Mouse (Mus musculus): Measurements from ENCODE around the gene Inhbc. TPM values are rescaled to one million over a fixed set of nuclear protein-coding genes. Genes with fewer than 3 reads are reported as not detected.
A peak's percentile ranks its signal among the peaks of the same experiment; 100 is the strongest.

Gene Inhbc
- polyA plus RNA-seq, 1 experiment from 2014 or later, result not detected

DNA sequence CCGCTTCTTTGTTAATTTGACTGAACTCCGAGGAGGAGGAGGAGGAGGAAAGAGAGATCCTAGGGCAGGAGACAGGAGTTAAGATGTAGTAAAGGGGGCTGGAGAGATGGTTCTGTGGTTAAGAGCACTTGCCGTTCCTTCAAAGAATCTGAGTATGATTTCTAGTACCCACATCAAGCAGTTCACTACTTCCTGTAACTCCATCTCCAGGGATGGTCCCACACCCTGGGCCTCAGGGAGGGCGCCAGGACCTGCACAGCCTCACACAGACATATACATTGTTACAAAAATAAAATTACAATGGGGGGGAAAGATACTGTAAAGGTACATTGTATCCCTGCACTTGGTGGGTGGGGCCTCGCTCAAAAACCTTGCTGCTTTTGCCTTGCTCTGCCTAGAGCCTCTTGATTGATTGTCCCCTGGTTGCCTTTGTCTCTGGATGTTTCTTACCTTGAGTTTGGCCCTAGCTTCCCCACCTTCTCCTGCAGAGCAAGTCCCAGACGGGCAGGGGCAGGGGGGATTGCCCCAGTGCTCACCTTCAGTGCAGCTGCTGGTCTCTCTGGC, 32.6 kb downstream of the Inhbc start:
- no peak overlapping the region for H3K27ac ChIP-seq (replicated peaks)
- H3K4me2 ChIP-seq, result no peak overlapping the region
- H3K36me3 ChIP-seq, result no peaks in the 10 kb centered on the region
- H3K9ac ChIP-seq (replicated peaks), result no peak overlapping the region
- H3K4me1 ChIP-seq, result peaks cover 38% of the 10 kb centered on the region
- H3K27me3 ChIP-seq (replicated peaks), result peaks cover 32% of the 10 kb centered on the region
- H3K9me3 ChIP-seq (replicated peaks), result no peaks in the 10 kb centered on the region
- no peak for ATAC-seq (ENCODE audit: low FRiP score)
- WGBS, result 87% methylated on average over 6 of the region's 6 CpGs
- no peak overlapping the region for H3K4me3 ChIP-seq (replicated peaks)

DNA sequence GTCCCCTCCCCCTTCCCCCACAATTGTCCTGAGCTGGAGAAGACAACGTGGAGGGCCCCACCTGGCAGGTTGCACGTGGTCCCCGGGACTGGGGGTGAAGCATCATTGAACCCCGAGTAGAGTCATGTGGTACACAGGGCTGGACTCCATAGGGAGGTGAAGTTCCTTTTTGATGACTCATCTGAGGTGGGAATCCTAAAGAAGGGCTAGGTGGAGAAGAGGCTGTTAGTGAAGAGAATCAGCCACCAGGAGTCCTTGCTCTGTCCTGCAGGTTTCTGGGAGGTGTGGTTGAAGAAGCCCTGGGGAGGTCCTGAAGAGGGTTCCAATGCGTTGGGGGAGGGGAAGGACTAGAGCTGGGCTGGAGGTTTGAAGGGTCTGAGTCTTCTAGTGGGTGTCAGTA, 33.3 kb downstream of the Inhbc start:
- Histone ChIP-seq H3K9me3 (replicated peaks) (no peaks in the 10 kb centered on the region), H3K4me2 (no peak overlapping the region), H3K4me1 (peaks cover 31% of the 10 kb centered on the region), H3K9ac (replicated peaks) (no peak overlapping the region), H3K27me3 (replicated peaks) (peaks cover 25% of the 10 kb centered on the region), H3K36me3 (no peaks in the 10 kb centered on the region), H3K4me3 (replicated peaks) (no peak overlapping the region), H3K27ac (replicated peaks) (no peak overlapping the region)
- no peak for ATAC-seq (ENCODE audit: low FRiP score)
- 75% methylated on average over 5 of the region's 5 CpGs for WGBS

DNA sequence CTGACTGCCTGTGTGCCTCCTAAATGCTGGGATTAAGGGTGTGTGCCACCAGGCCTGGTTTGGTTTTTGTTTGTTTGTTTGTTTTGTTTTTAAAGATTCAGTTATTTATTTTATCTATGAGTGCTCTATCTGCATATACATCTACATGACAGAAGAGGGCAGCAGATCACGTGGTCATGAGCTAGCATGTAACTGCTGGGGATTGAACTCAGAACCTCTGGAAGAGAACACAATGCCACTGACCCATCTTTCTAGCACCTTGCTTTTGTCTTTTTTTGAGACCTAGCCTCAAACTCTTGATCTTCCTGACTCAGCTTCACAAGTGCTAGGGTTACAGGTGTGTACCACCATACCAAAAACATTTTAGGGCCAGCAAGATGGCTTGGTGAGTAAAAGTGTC, 35.0 kb downstream of the Inhbc start:
- no peak overlapping the region for H3K4me2 ChIP-seq
- H3K9ac ChIP-seq (replicated peaks), result no peak overlapping the region
- peaks cover 17% of the 10 kb centered on the region for H3K4me1 ChIP-seq
- no peak for ATAC-seq (ENCODE audit: low FRiP score)
- H3K36me3 ChIP-seq, result no peaks in the 10 kb centered on the region
- H3K9me3 ChIP-seq (replicated peaks), result no peaks in the 10 kb centered on the region
- peaks cover 9% of the 10 kb centered on the region for H3K27me3 ChIP-seq (replicated peaks)
- no peak overlapping the region for H3K4me3 ChIP-seq (replicated peaks)
- H3K27ac ChIP-seq (replicated peaks), result no peak overlapping the region
- WGBS, result 70% methylated on average over 1 of the region's 1 CpGs

DNA sequence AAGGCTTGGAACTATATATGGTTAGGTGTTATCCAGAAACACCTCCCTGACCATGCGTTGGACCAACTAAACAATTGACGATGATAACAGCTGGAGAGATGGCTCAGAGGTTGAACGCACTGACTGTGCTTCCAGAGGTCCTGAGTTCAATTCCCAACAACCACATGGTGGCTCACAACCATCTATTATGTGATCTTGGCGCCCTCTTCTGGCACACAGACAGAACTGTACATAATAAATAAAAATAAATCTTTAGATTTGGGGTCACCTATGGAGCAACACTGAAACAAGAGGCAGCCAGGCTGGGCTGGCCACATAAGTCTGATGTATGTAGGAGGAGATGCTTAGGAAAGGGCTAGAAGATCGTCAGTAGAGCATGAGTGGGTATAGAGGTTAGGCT, 37.1 kb downstream of the Inhbc start:
- Histone ChIP-seq H3K4me2 (no peak overlapping the region), H3K27me3 (replicated peaks) (peaks cover 14% of the 10 kb centered on the region), H3K27ac (replicated peaks) (no peak overlapping the region), H3K4me3 (replicated peaks) (no peak overlapping the region), H3K9me3 (replicated peaks) (no peaks in the 10 kb centered on the region), H3K36me3 (no peaks in the 10 kb centered on the region), H3K4me1 (no peaks in the 10 kb centered on the region), H3K9ac (replicated peaks) (no peak overlapping the region)
- no peak for ATAC-seq (ENCODE audit: low FRiP score)
- WGBS, result 69% methylated on average over 5 of the region's 5 CpGs

DNA sequence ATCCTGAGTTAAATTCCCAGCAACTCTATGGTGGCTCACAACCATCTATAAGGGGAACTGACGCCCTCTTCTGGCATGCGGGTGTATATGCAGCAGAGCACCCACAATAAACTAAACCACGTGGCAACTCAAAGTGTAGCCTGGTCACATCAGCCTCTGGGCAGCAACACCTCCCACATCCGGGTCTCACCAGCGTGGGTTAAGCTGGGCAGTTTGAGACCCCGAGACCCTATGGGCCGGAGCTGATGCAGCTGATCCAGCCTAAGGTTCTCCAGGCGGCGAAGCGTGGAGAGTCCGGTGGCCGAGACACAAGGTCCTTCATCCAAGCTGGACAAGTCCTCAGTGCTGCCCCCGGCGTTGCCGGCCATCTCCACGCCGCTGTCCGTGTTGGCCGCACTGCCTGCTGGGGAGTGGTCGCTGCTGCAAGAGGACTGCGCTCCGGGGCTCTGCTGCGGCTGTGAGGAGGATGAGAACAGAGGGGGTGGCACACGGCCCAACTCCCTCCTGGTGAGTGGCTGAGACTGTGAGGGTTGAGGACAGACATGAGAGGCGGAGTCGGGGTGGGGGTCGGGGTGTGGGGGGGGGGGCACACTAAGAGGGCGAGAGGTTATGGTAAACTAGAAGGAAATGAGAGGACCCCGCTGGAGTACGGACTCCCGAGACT, 37.9 kb downstream of the Inhbc start:
- Histone ChIP-seq H3K4me2 (peak overlapping the region; percentile 44), H3K9me3 (replicated peaks) (no peaks in the 10 kb centered on the region), H3K36me3 (no peaks in the 10 kb centered on the region), H3K27me3 (replicated peaks) (peaks cover 22% of the 10 kb centered on the region), H3K27ac (replicated peaks) (no peak overlapping the region), H3K9ac (replicated peaks) (no peak overlapping the region), H3K4me3 (replicated peaks) (peak overlapping the region; percentile 19; the same call in 1 of the 2 replicates), H3K4me1 (no peaks in the 10 kb centered on the region)
- WGBS, result 42% methylated on average over 31 of the region's 31 CpGs
- no peak for ATAC-seq (ENCODE audit: low FRiP score)

DNA sequence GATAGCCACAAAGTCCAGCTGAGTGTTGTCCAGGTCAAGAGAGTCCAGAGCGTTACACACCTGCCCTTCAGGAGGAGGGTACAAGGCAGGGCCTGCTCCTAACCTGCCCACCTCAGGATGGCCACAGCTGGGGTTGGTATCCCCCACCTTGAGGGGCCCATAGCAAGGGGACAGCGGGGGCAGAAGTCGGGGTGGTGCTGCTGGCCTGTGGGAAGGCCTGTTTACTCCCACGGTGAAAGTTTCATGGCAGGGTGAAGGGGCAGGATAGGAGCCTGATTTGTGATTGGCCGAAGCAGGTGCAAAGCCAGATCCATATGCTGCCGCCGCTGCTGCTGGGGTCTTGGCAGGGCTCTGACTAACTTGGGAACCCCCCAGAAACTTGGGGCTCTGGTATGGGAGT, 40.0 kb downstream of the Inhbc start:
- 88% methylated on average over 7 of the region's 7 CpGs for WGBS
- Histone ChIP-seq H3K36me3 (no peaks in the 10 kb centered on the region), H3K4me3 (replicated peaks) (no peak overlapping the region), H3K4me2 (no peak overlapping the region), H3K4me1 (peaks cover 15% of the 10 kb centered on the region), H3K27ac (replicated peaks) (no peak overlapping the region), H3K9me3 (replicated peaks) (no peaks in the 10 kb centered on the region), H3K27me3 (replicated peaks) (peaks cover 43% of the 10 kb centered on the region), H3K9ac (replicated peaks) (no peak overlapping the region)
- no peak for ATAC-seq (ENCODE audit: low FRiP score)

DNA sequence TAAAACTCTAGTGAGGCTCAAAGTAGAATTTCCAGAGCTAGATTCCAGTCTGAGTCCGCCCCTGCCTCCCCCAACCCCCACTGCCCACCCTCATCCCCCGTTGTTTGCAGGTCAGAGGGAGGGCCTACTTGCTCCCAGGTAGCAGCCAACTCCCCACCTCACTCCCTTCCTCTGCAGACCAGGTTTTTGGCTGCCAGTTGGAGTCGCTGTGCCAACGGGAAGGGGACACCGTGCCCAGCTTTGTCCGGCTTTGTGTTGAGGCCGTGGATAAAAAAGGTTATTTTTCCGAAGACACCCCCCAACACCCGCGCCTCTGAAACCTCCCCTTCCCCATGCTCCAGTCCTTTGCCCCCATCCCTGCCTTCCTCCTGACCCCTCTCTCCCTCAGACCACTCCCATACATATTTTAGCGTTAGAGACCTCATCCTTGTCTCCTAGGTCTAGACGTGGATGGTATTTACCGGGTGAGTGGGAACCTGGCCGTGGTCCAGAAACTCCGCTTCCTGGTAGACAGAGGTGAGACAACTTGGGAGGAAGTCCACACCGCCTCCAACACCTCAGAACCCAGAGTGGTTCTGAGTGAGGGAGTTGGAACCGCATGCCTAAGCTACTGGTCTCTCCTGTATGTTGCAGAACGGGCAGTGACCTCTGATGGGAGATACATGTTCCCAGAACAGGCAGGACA, 42.6 kb downstream of the Inhbc start:
- Histone ChIP-seq H3K9me3 (replicated peaks) (no peaks in the 10 kb centered on the region), H3K36me3 (no peaks in the 10 kb centered on the region), H3K9ac (replicated peaks) (no peak overlapping the region), H3K4me2 (no peak overlapping the region), H3K27ac (replicated peaks) (no peak overlapping the region), H3K27me3 (replicated peaks) (peaks cover 67% of the 10 kb centered on the region), H3K4me1 (peaks cover 15% of the 10 kb centered on the region), H3K4me3 (replicated peaks) (no peak overlapping the region)
- no peak for ATAC-seq (ENCODE audit: low FRiP score)
- WGBS, result 51% methylated on average over 18 of the region's 18 CpGs

DNA sequence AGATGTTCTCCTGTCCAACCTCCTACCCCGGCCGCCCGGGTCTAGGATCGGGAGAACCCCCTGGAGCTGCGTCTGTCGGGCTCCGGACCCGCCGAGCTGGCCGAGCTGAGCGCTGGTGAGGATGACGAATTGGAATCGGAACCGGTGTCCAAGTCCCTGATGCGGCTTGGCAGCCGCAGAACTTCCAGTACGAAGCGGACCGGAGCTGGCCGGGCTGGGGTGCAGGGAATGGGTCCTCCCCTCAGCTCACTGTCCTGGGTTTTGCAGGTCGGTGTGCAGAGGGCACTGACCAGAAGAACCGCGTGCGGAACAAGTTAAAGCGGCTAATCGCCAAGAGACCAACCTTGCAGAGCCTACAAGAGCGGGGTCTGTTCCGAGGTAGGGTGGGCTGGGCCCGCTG, 43.4 kb downstream of the Inhbc start:
- H3K9ac ChIP-seq (replicated peaks), result no peak overlapping the region; the same call in 1 of the 2 replicates
- H3K4me2 ChIP-seq, result peak overlapping the region; percentile 59
- H3K27me3 ChIP-seq (replicated peaks), result peaks cover 71% of the 10 kb centered on the region
- peak overlapping the region; percentile 37 for H3K4me3 ChIP-seq (replicated peaks)
- 6% methylated on average over 29 of the region's 29 CpGs for WGBS
- H3K36me3 ChIP-seq, result no peaks in the 10 kb centered on the region
- H3K9me3 ChIP-seq (replicated peaks), result no peaks in the 10 kb centered on the region
- no peak overlapping the region for H3K27ac ChIP-seq (replicated peaks)
- peaks cover 15% of the 10 kb centered on the region for H3K4me1 ChIP-seq
- ATAC-seq (ENCODE audit: low FRiP score), result no peak

DNA sequence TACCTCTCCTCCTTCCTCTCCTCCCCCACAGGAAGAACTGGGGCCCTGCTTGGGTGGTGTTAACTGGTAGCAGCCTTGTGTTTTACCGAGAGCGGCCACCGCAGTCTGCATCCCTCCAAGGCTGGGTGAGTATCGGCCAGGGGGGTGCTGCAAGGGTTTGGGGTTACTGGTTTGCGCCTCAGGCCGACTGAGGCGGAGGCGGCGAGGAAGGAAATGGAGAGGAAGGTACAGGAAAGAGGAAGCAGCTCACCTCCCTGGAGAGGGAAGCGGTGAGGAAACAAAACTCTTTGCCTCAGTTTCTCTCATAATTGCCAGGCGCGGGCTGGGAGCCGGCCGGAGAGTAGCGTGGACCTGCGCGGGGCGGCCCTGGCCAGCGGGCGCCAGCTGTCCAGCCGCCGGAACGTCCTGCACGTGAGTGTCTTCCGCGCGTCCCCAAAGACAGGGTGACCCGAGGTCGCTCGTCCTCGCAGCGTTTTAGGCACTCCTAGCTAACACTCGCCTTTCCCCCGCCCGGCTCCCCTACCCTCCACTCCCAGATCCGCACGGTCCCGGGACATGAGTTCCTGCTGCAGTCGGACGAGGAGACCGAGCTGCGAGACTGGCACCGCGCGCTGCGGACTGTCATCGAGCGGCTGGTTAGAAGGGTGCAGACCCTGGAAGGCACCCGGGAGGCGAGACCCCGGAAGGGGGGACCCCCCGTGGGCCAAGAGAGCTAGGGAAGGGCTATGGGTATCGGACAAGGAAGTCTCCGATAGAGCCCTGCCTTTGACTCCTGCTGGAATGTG, 44.0 kb downstream of the Inhbc start:
- peak overlapping the region; percentile 37 for H3K4me3 ChIP-seq (replicated peaks)
- no peak overlapping the region for H3K27ac ChIP-seq (replicated peaks)
- peaks cover 71% of the 10 kb centered on the region for H3K27me3 ChIP-seq (replicated peaks)
- H3K9ac ChIP-seq (replicated peaks), result no peak overlapping the region; the same call in 1 of the 2 replicates
- H3K4me1 ChIP-seq, result peaks cover 15% of the 10 kb centered on the region
- ATAC-seq (ENCODE audit: low FRiP score), result no peak; the same call in 1 of the 2 replicates
- no peaks in the 10 kb centered on the region for H3K9me3 ChIP-seq (replicated peaks)
- under 1% methylated on average over 54 of the region's 54 CpGs for WGBS
- peak overlapping the region; percentile 59 for H3K4me2 ChIP-seq
- no peaks in the 10 kb centered on the region for H3K36me3 ChIP-seq

DNA sequence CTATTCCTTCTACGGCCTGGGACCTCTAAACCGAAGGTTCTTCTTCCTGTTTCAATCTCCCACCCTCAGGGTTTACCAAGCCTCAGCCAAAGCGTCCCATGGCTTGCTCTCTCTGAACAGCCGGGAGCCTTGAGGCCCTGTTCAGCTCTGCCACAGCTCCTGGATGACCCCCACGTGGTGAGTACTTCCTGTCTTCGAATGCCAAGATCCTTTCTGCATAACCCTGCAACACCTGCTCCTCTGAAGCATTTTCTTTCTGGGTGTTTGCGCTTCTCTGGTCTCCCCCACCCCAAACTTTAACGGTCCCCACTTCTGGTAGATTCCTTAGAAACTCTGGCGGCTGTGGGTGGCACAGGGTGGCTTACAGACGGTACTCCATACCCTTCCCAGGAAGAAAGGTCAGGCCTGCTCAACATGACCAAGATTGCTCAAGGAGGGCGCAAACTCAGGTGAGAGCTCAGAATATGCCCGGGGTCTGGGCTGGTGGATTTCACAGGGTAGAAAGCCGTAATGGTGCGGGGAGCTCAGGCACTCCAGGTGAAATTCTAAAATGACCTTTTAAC, 44.7 kb downstream of the Inhbc start:
- Histone ChIP-seq H3K36me3 (no peaks in the 10 kb centered on the region), H3K27me3 (replicated peaks) (peaks cover 71% of the 10 kb centered on the region), H3K4me1 (peaks cover 15% of the 10 kb centered on the region), H3K4me2 (peak overlapping the region; percentile 59), H3K4me3 (replicated peaks) (peak overlapping the region; percentile 37; the same call in 1 of the 2 replicates), H3K9ac (replicated peaks) (no peak overlapping the region), H3K9me3 (replicated peaks) (no peaks in the 10 kb centered on the region), H3K27ac (replicated peaks) (no peak overlapping the region)
- 25% methylated on average over 14 of the region's 14 CpGs for WGBS
- ATAC-seq (ENCODE audit: low FRiP score), result no peak

DNA sequence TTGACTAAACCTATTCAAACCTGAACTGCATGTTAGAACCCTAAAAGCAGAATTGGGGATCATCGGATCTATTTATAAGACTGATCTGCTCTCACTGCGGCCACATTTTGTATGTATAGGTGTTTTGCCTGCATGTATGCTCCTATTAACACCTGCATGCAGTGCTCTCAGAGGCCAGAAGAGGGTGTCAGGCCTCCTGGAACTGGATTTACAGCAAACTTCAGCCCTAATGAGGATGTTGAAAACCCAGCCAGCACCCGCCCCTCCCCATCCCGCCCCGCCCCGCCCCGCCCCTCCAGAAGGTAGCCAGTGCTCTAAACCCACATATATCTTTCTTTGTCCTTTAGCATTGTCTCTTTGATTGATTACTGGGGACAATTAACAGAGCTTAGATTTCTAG, 45.7 kb downstream of the Inhbc start:
- H3K4me1 ChIP-seq, result peaks cover 15% of the 10 kb centered on the region
- H3K27ac ChIP-seq (replicated peaks), result no peak overlapping the region
- H3K4me3 ChIP-seq (replicated peaks), result no peak overlapping the region
- H3K4me2 ChIP-seq, result no peak overlapping the region
- H3K36me3 ChIP-seq, result no peaks in the 10 kb centered on the region
- no peak for ATAC-seq (ENCODE audit: low FRiP score)
- H3K9ac ChIP-seq (replicated peaks), result no peak overlapping the region
- WGBS, result 8% methylated on average over 7 of the region's 7 CpGs
- peaks cover 70% of the 10 kb centered on the region for H3K27me3 ChIP-seq (replicated peaks)
- no peaks in the 10 kb centered on the region for H3K9me3 ChIP-seq (replicated peaks)

All from neural tube, embryonic 15.5 days (tissue).